Mouse (Mus musculus): ENCODE measurements around the gene Eid3. TPM values are rescaled to one million over a fixed set of nuclear protein-coding genes. Genes with fewer than 3 reads are reported as not detected.

Eid3 gene
- polyA plus RNA-seq (2012; rRNA removed), result 0.53 and 0.72 TPM in 2 replicates
- polyA plus RNA-seq (2014; fragmentation: Nextera tagmentation; extraction: Ambion mirVana), result 0.43 and 0.55 TPM in 2 replicates

- DNase-seq (ENCODE audit: low spot score), result no peak
- no peak within 1 kb of the TSS for H3K4me2 ChIP-seq (replicated peaks; ENCODE audit: low read depth, low read length, severe bottlenecking)
- peaks cover 11% of the 10 kb centered on the region for H3K4me1 ChIP-seq (ENCODE audit: control insufficient read depth, insufficient read depth, low read length)
- no peak for TF ChIP-seq POLR2A (IDR thresholded peaks at IDR 0.05; ENCODE audit: borderline replicate concordance, extremely low read depth, insufficient read depth, insufficient read length)
- ATAC-seq (ENCODE audit: low FRiP score, low read depth), result no peak
- 83% methylated on average over 9 of the region's 9 CpGs for WGBS
- no peak within 1 kb of the TSS for H3K4me3 ChIP-seq (replicated peaks; ENCODE audit: low read length)
- no peaks in the 10 kb centered on the region for H3K9me3 ChIP-seq (ENCODE audit: control insufficient read depth, low read length)
- peaks cover 37% of the 10 kb centered on the region for H3K36me3 ChIP-seq (ENCODE audit: control insufficient read depth, insufficient read depth, low read length)
- H3K27me3 ChIP-seq (ENCODE audit: control insufficient read depth, insufficient read depth, low read length), result no peaks in the 10 kb centered on the region
- H3K27ac ChIP-seq (replicated peaks; ENCODE audit: low read depth, low read length), result no peak within 1 kb of the TSS
- H3K9ac ChIP-seq (ENCODE audit: low read depth, low read length, severe bottlenecking), result no peak within 1 kb of the TSS
These were observed at the start of gene Eid3 for GRCm38 (mm10) chr10:82866356-82866755. Eid3 (plus strand) TSS chr10:82866626.

GRCm38 (mm10) chr10:82817514-82817913 lies 48.9 kb upstream of the Eid3 start:
- no peak for TF ChIP-seq POLR2A (IDR thresholded peaks at IDR 0.05; ENCODE audit: borderline replicate concordance, extremely low read depth, insufficient read depth, insufficient read length)
- no peak overlapping the region for H3K9ac ChIP-seq (ENCODE audit: low read depth, low read length, severe bottlenecking)
- H3K27ac ChIP-seq (replicated peaks; ENCODE audit: low read depth, low read length), result no peak overlapping the region
- no peak overlapping the region for H3K4me2 ChIP-seq (replicated peaks; ENCODE audit: low read depth, low read length, severe bottlenecking)
- no peak overlapping the region for H3K4me3 ChIP-seq (replicated peaks; ENCODE audit: low read length)
- H3K36me3 ChIP-seq (ENCODE audit: control insufficient read depth, insufficient read depth, low read length), result no peaks in the 10 kb centered on the region
- no peak for ATAC-seq (ENCODE audit: low FRiP score, low read depth)
- DNase-seq (ENCODE audit: low spot score), result no peak
- peaks cover 6% of the 10 kb centered on the region; the same call in 1 of the 2 replicates for H3K4me1 ChIP-seq (ENCODE audit: control insufficient read depth, insufficient read depth, low read length)
- H3K9me3 ChIP-seq (ENCODE audit: control insufficient read depth, low read length), result no peaks in the 10 kb centered on the region
- WGBS, result 91% methylated on average over 3 of the region's 3 CpGs
- H3K27me3 ChIP-seq (ENCODE audit: control insufficient read depth, insufficient read depth, low read length), result no peaks in the 10 kb centered on the region

- WGBS, result 77% methylated on average over 9 of the region's 9 CpGs
- TF ChIP-seq POLR2A (IDR thresholded peaks at IDR 0.05; ENCODE audit: borderline replicate concordance, extremely low read depth, insufficient read depth, insufficient read length), result no peak
- Histone ChIP-seq H3K4me3 (replicated peaks; ENCODE audit: low read length) (no peak overlapping the region), H3K9ac (ENCODE audit: low read depth, low read length, severe bottlenecking) (no peak overlapping the region), H3K4me1 (ENCODE audit: control insufficient read depth, insufficient read depth, low read length) (peaks cover 6% of the 10 kb centered on the region; the same call in 1 of the 2 replicates), H3K4me2 (replicated peaks; ENCODE audit: low read depth, low read length, severe bottlenecking) (no peak overlapping the region), H3K27ac (replicated peaks; ENCODE audit: low read depth, low read length) (no peak overlapping the region), H3K9me3 (ENCODE audit: control insufficient read depth, low read length) (no peaks in the 10 kb centered on the region), H3K27me3 (ENCODE audit: control insufficient read depth, insufficient read depth, low read length) (no peaks in the 10 kb centered on the region), H3K36me3 (ENCODE audit: control insufficient read depth, insufficient read depth, low read length) (no peaks in the 10 kb centered on the region)
- DNase-seq (ENCODE audit: low spot score), result no peak
- ATAC-seq (ENCODE audit: low FRiP score, low read depth), result no peak
These were observed 48.5 kb upstream of the Eid3 start for GRCm38 (mm10) chr10:82817936-82818335.

GRCm38 (mm10) chr10:82818661-82819060 lies 47.8 kb upstream of the Eid3 start:
- Histone ChIP-seq H3K9me3 (ENCODE audit: control insufficient read depth, low read length) (no peaks in the 10 kb centered on the region), H3K36me3 (ENCODE audit: control insufficient read depth, insufficient read depth, low read length) (no peaks in the 10 kb centered on the region), H3K27me3 (ENCODE audit: control insufficient read depth, insufficient read depth, low read length) (no peaks in the 10 kb centered on the region), H3K9ac (ENCODE audit: low read depth, low read length, severe bottlenecking) (no peak overlapping the region), H3K27ac (replicated peaks; ENCODE audit: low read depth, low read length) (no peak overlapping the region), H3K4me3 (replicated peaks; ENCODE audit: low read length) (no peak overlapping the region), H3K4me1 (ENCODE audit: control insufficient read depth, insufficient read depth, low read length) (peaks cover 11% of the 10 kb centered on the region; the same call in 1 of the 2 replicates), H3K4me2 (replicated peaks; ENCODE audit: low read depth, low read length, severe bottlenecking) (no peak overlapping the region)
- ATAC-seq (ENCODE audit: low FRiP score, low read depth) (no peak), DNase-seq (ENCODE audit: low spot score) (no peak)
- no peak for TF ChIP-seq POLR2A (IDR thresholded peaks at IDR 0.05; ENCODE audit: borderline replicate concordance, extremely low read depth, insufficient read depth, insufficient read length)
- WGBS, result 85% methylated on average over 6 of the region's 6 CpGs

- Histone ChIP-seq H3K4me1 (ENCODE audit: control insufficient read depth, insufficient read depth, low read length) (0 out of 2 replicates have a peak, but pooled peaks cover 11% of the 10 kb centered on the region), H3K9me3 (ENCODE audit: control insufficient read depth, low read length) (no peaks in the 10 kb centered on the region), H3K4me3 (replicated peaks; ENCODE audit: low read length) (no peak overlapping the region), H3K4me2 (replicated peaks; ENCODE audit: low read depth, low read length, severe bottlenecking) (no peak overlapping the region), H3K27me3 (ENCODE audit: control insufficient read depth, insufficient read depth, low read length) (no peaks in the 10 kb centered on the region), H3K36me3 (ENCODE audit: control insufficient read depth, insufficient read depth, low read length) (no peaks in the 10 kb centered on the region), H3K9ac (ENCODE audit: low read depth, low read length, severe bottlenecking) (no peak overlapping the region), H3K27ac (replicated peaks; ENCODE audit: low read depth, low read length) (peak overlapping the region; percentile 55)
- DNase-seq (ENCODE audit: low spot score), result peak; percentile 60
- ATAC-seq (ENCODE audit: low FRiP score, low read depth), result peak; percentile 81
- WGBS, result 30% methylated on average over 14 of the region's 14 CpGs
- no peak for TF ChIP-seq POLR2A (IDR thresholded peaks at IDR 0.05; ENCODE audit: borderline replicate concordance, extremely low read depth, insufficient read depth, insufficient read length)
These were observed 43.2 kb upstream of the Eid3 start for GRCm38 (mm10) chr10:82823108-82823778.

Data from limb, embryonic 14.5 days (tissue).